Mouse (Mus musculus) small intestine, adult 2 months (tissue): ENCODE data around the gene Grk2.

Source experiments
- CTCF ChIP-seq: fragments of 200-500 bp; IDR thresholded peaks from 2 replicates; pipeline ENCODE4 v1.5.1; 2012; ENCODE audit warnings: low read depth, mild to moderate bottlenecking, control low read depth, inconsistent platforms, low read length, moderate library complexity, mixed read lengths; ENCODE audit not compliant: insufficient replicate concordance, insufficient read length; ENCODE audit errors: extremely low read depth
- POLR2A ChIP-seq: fragments of 200-500 bp; IDR thresholded peaks from 2 replicates; pipeline ENCODE4 v1.6.1; 2012; ENCODE audit warnings: low read depth, mild to moderate bottlenecking, control low read depth, inconsistent platforms, low read length, moderate library complexity

DNA sequence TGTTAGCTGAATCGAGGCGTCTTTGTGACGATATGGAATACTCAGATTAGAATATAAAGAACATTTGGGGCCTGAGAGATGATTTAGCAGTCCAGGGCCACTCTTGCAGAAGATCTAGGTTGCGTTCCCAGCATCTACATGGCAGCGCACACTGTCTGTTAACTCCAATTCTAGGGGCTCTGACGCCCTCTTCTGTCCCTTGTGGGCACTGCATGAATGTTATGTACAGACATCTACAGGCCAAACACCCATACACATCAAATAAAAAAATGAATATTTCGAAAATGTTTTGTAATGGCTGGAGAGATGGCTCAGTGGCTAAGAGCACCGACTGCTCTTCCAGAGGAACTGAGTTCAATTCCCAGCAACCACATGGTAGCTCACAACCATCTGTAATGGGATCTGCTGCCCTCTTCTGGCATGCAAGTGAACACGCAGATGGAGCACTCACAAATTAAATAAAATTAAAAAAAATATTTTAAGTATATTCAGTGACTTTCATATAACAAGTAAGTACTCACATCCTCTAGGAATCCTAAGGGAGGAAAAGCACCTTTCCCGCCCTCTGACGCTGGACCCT lies 50.3 kb downstream of the Grk2 start:
- TF ChIP-seq CTCF (peak; percentile 39; the same call in 1 of the 2 replicates), POLR2A (no peak)
